Mouse (Mus musculus): ENCODE results near the gene Marcksl1. TPM values are rescaled to one million over a fixed set of nuclear protein-coding genes. Genes with fewer than 3 reads are reported as not detected.
"Not testable (repeated sequence)": the region's sequence is repeated elsewhere in the genome, so short reads cannot be mapped to it uniquely, and the experiment has no call there.

Marcksl1 gene
- polyA plus RNA-seq, 1 experiment from 2014 or later: 544 TPM

- not testable (repeated sequence) for H3K36me3 ChIP-seq (ENCODE audit: control insufficient read depth, insufficient read depth, low read length); H3K27me3 ChIP-seq (ENCODE audit: control insufficient read depth, insufficient read depth, low read depth, low read length); ATAC-seq (ENCODE audit: low read depth); H3K4me2 ChIP-seq (ENCODE audit: low read depth, low read length); H3K9me3 ChIP-seq (ENCODE audit: control insufficient read depth, low read length); H3K27ac ChIP-seq (ENCODE audit: low read length); H3K4me3 ChIP-seq (ENCODE audit: low read length); H3K9ac ChIP-seq (ENCODE audit: low read length)
- WGBS: 80% methylated on average over 4 of the region's 6 CpGs
- H3K4me1 ChIP-seq (replicated peaks; ENCODE audit: control insufficient read depth, insufficient read depth, low read length): peaks cover 14% of the 10 kb centered on the region
These were observed 41.1 kb downstream of the Marcksl1 start for GRCm38 (mm10) chr4:129554512-129554911.

DNA sequence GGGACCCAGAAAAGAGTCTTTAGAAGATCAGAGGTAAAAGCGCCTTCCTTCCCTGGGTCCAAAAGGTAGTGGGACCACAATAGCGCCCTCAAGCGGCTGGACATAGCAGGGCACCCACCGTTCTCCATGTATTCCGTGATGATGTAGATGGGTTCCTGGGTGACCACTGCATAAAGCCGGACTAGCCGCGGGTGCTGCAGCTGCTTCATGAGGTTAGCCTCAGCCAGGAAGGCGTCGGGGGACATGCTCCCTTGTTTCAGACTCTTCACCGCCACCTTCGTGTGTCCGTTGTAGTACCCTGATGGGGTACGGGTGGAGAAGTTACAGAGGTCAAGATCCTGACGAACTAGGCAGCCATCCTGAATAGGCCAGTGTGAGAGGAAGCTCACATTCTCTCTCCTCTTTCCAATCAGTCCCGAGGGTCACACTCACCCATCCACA lies 42.1 kb downstream of the Marcksl1 start:
- peak; percentile 8; the same call in 1 of the 2 replicates for ATAC-seq (ENCODE audit: low read depth)
- Histone ChIP-seq H3K9me3 (ENCODE audit: control insufficient read depth, low read length) (no peaks in the 10 kb centered on the region), H3K4me1 (replicated peaks; ENCODE audit: control insufficient read depth, insufficient read depth, low read length) (peaks cover 14% of the 10 kb centered on the region), H3K27me3 (ENCODE audit: control insufficient read depth, insufficient read depth, low read depth, low read length) (peaks cover 2% of the 10 kb centered on the region; the same call in 1 of the 2 replicates), H3K27ac (ENCODE audit: low read length) (no peak overlapping the region), H3K4me2 (ENCODE audit: low read depth, low read length) (peak overlapping the region; percentile 97), H3K36me3 (ENCODE audit: control insufficient read depth, insufficient read depth, low read length) (no peaks in the 10 kb centered on the region), H3K9ac (ENCODE audit: low read length) (peak overlapping the region; percentile 76), H3K4me3 (ENCODE audit: low read length) (peak overlapping the region; percentile 64)
- WGBS: 3% methylated on average over 16 of the region's 16 CpGs

GRCm38 (mm10) chr4:129555862-129556531 lies 42.6 kb downstream of the Marcksl1 start:
- Histone ChIP-seq H3K9me3 (ENCODE audit: control insufficient read depth, low read length) (no peaks in the 10 kb centered on the region), H3K27ac (ENCODE audit: low read length) (peak overlapping the region; percentile 63), H3K27me3 (ENCODE audit: control insufficient read depth, insufficient read depth, low read depth, low read length) (peaks cover 2% of the 10 kb centered on the region; the same call in 1 of the 2 replicates), H3K4me2 (ENCODE audit: low read depth, low read length) (peak overlapping the region; percentile 97), H3K4me3 (ENCODE audit: low read length) (peak overlapping the region; percentile 64), H3K36me3 (ENCODE audit: control insufficient read depth, insufficient read depth, low read length) (no peaks in the 10 kb centered on the region), H3K9ac (ENCODE audit: low read length) (peak overlapping the region; percentile 76), H3K4me1 (replicated peaks; ENCODE audit: control insufficient read depth, insufficient read depth, low read length) (peaks cover 14% of the 10 kb centered on the region)
- under 1% methylated on average over 24 of the region's 24 CpGs for WGBS
- ATAC-seq (ENCODE audit: low read depth): peak; percentile 70

- peak; percentile 93 for ATAC-seq (ENCODE audit: low read depth)
- peaks cover 2% of the 10 kb centered on the region; the same call in 1 of the 2 replicates for H3K27me3 ChIP-seq (ENCODE audit: control insufficient read depth, insufficient read depth, low read depth, low read length)
- H3K4me1 ChIP-seq (replicated peaks; ENCODE audit: control insufficient read depth, insufficient read depth, low read length): peaks cover 14% of the 10 kb centered on the region
- H3K27ac ChIP-seq (ENCODE audit: low read length): peak overlapping the region; percentile 63
- H3K4me2 ChIP-seq (ENCODE audit: low read depth, low read length): peak overlapping the region; percentile 97
- 7% methylated on average over 30 of the region's 33 CpGs for WGBS
- peak overlapping the region; percentile 76 for H3K9ac ChIP-seq (ENCODE audit: low read length)
- peak overlapping the region; percentile 64 for H3K4me3 ChIP-seq (ENCODE audit: low read length)
- H3K36me3 ChIP-seq (ENCODE audit: control insufficient read depth, insufficient read depth, low read length): no peaks in the 10 kb centered on the region
- H3K9me3 ChIP-seq (ENCODE audit: control insufficient read depth, low read length): no peaks in the 10 kb centered on the region
These were observed 43.3 kb downstream of the Marcksl1 start for GRCm38 (mm10) chr4:129556532-129557223.

DNA sequence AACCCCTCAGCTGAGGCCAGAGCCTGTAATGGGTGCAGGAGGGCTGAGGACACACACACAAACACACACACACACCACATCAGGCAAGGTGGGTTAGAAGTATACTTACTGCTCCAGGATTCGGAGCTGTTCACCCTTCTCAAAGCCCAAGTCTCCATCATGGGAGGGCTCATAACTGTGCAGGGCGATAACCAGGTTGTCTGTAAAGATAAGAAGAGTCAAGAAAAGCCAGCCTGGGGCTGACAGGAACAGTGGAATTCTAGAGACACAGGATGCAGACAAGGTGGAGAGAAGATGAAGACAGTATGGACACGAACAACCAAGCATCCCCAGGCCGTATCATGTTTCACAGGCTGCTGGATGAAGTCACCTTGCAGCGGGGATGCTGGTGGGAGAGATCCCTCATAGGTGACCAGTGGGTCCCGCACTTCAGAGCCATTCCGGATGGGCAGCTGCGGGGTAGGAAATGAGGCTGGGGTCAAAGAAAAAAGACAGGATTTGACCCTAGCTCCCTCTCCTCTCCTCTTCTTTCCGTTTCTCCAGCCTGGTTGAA lies 44.0 kb downstream of the Marcksl1 start:
- Histone ChIP-seq H3K4me2 (ENCODE audit: low read depth, low read length) (peak overlapping the region; percentile 97), H3K4me3 (ENCODE audit: low read length) (peak overlapping the region; percentile 64), H3K4me1 (replicated peaks; ENCODE audit: control insufficient read depth, insufficient read depth, low read length) (peaks cover 14% of the 10 kb centered on the region), H3K27me3 (ENCODE audit: control insufficient read depth, insufficient read depth, low read depth, low read length) (peaks cover 2% of the 10 kb centered on the region; the same call in 1 of the 2 replicates), H3K9me3 (ENCODE audit: control insufficient read depth, low read length) (no peaks in the 10 kb centered on the region), H3K27ac (ENCODE audit: low read length) (peak overlapping the region; percentile 63), H3K36me3 (ENCODE audit: control insufficient read depth, insufficient read depth, low read length) (no peaks in the 10 kb centered on the region), H3K9ac (ENCODE audit: low read length) (peak overlapping the region; percentile 76)
- peak; percentile 2; the same call in 1 of the 2 replicates for ATAC-seq (ENCODE audit: low read depth)
- WGBS: 65% methylated on average over 9 of the region's 9 CpGs

DNA sequence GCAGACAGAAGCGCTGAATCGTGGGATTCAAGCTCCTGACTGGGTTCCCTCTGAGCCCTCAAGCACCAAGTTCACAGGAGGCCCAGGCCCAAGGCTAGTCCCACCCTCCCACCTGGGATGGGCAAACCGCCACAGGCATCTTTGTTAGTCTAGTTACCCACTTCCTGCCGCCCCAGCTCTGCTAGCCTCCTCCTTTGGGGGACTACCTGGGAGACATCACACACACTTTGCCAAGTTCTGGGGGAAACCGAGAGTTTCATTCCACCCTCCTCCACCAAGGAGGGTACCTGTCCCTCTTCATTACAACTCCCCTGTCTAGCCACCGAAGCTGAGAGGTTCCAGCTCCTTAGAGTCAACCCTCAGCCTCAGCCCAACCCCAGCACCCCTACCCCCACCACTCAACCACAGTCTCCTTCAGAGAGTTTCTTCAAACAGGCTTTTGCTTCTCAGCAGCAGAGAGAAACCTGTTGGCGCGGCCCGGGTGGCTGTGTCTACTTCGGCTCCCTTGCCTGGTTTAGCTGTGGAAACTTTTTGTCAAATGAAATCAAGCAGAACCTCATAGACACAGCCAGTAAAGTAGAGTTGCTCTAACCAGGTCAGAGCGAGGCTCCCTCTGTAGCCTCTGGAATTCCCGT lies 45.1 kb downstream of the Marcksl1 start:
- WGBS: 71% methylated on average over 12 of the region's 12 CpGs
- no peak overlapping the region for H3K27ac ChIP-seq (ENCODE audit: low read length)
- H3K27me3 ChIP-seq (ENCODE audit: control insufficient read depth, insufficient read depth, low read depth, low read length): peaks cover 2% of the 10 kb centered on the region; the same call in 1 of the 2 replicates
- H3K36me3 ChIP-seq (ENCODE audit: control insufficient read depth, insufficient read depth, low read length): no peaks in the 10 kb centered on the region
- H3K4me1 ChIP-seq (replicated peaks; ENCODE audit: control insufficient read depth, insufficient read depth, low read length): peaks cover 14% of the 10 kb centered on the region
- no peak for ATAC-seq (ENCODE audit: low read depth)
- no peak overlapping the region for H3K9ac ChIP-seq (ENCODE audit: low read length)
- H3K9me3 ChIP-seq (ENCODE audit: control insufficient read depth, low read length): no peaks in the 10 kb centered on the region
- H3K4me3 ChIP-seq (ENCODE audit: low read length): no peak overlapping the region
- H3K4me2 ChIP-seq (ENCODE audit: low read depth, low read length): no peak overlapping the region

DNA sequence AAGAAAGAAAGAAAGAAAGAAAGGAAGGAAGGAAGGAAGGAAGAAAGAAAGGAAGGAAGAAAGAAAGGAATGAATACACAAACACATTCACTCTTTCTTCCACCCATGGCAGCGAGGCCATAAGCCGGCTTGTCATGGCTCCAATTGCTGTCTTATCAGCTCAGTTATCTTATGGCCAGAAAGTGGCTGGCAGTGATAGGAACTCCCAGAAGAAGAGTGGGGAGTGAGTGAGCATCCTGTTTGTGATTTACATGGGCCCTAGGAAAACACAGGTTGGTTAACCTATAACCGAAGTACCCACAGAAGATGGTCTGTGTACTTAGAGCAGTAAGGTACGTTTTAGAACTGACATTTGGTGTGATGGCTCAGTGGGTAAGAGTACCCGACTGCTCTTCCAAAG lies 47.8 kb downstream of the Marcksl1 start:
- Histone ChIP-seq H3K9me3 (ENCODE audit: control insufficient read depth, low read length) (no peaks in the 10 kb centered on the region), H3K4me3 (ENCODE audit: low read length) (no peak overlapping the region), H3K36me3 (ENCODE audit: control insufficient read depth, insufficient read depth, low read length) (no peaks in the 10 kb centered on the region), H3K27me3 (ENCODE audit: control insufficient read depth, insufficient read depth, low read depth, low read length) (no peaks in the 10 kb centered on the region), H3K27ac (ENCODE audit: low read length) (no peak overlapping the region), H3K4me2 (ENCODE audit: low read depth, low read length) (no peak overlapping the region), H3K4me1 (replicated peaks; ENCODE audit: control insufficient read depth, insufficient read depth, low read length) (peaks cover 7% of the 10 kb centered on the region), H3K9ac (ENCODE audit: low read length) (no peak overlapping the region)
- WGBS: 70% methylated on average over 5 of the region's 5 CpGs
- ATAC-seq (ENCODE audit: low read depth): no peak

GRCm38 (mm10) chr4:129563718-129564117 lies 50.3 kb downstream of the Marcksl1 start:
- Histone ChIP-seq H3K9me3 (ENCODE audit: control insufficient read depth, low read length) (no peaks in the 10 kb centered on the region), H3K36me3 (ENCODE audit: control insufficient read depth, insufficient read depth, low read length) (no peaks in the 10 kb centered on the region), H3K27ac (ENCODE audit: low read length) (no peak overlapping the region), H3K9ac (ENCODE audit: low read length) (no peak overlapping the region), H3K4me3 (ENCODE audit: low read length) (no peak overlapping the region), H3K4me2 (ENCODE audit: low read depth, low read length) (no peak overlapping the region), H3K4me1 (replicated peaks; ENCODE audit: control insufficient read depth, insufficient read depth, low read length) (0 out of 2 replicates have a peak, but pooled peaks cover 2% of the 10 kb centered on the region), H3K27me3 (ENCODE audit: control insufficient read depth, insufficient read depth, low read depth, low read length) (no peaks in the 10 kb centered on the region)
- 24% methylated on average over 8 of the region's 8 CpGs for WGBS
- ATAC-seq (ENCODE audit: low read depth): peak; percentile 65; the same call in 1 of the 2 replicates

GRCm38 (mm10) chr4:129565139-129565538 lies 51.8 kb downstream of the Marcksl1 start:
- Histone ChIP-seq H3K9ac (ENCODE audit: low read length) (no peak overlapping the region), H3K27me3 (ENCODE audit: control insufficient read depth, insufficient read depth, low read depth, low read length) (no peaks in the 10 kb centered on the region), H3K27ac (ENCODE audit: low read length) (no peak overlapping the region), H3K4me1 (replicated peaks; ENCODE audit: control insufficient read depth, insufficient read depth, low read length) (0 out of 2 replicates have a peak, but pooled peaks cover 2% of the 10 kb centered on the region), H3K4me3 (ENCODE audit: low read length) (no peak overlapping the region), H3K4me2 (ENCODE audit: low read depth, low read length) (no peak overlapping the region), H3K9me3 (ENCODE audit: control insufficient read depth, low read length) (no peaks in the 10 kb centered on the region), H3K36me3 (ENCODE audit: control insufficient read depth, insufficient read depth, low read length) (no peaks in the 10 kb centered on the region)
- no peak for ATAC-seq (ENCODE audit: low read depth)
- WGBS: 71% methylated on average over 6 of the region's 6 CpGs
